Comparison of ENCODE assay signal across 19 mouse cellular contexts in the genomic region with DNA sequence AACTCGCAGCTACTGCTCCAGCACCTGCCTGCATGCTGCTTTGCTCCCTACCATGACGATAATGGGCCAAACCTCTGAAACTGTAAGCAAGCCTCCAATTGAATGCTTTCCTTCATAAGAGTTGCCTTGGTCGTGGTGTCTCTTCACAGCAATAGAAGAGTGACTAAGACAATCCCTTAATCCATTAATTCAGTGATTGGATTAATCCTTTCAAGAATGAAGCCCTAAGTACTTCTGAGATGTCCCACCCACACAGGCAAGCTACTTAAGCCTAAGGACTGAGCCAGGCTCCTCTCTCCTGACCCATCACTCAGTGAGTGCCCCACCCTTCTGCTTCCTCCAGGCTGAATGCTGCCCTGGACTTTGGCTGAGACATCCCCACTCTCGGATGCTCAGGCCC. TPM values are rescaled to one million over a fixed set of nuclear protein-coding genes. Genes with fewer than 3 reads are reported as not detected.
DNase-seq lines count a peak whose midpoint lies in the region; ATAC-seq lines count a peak whose summit lies in the region.
"Had no signal": no experiment of that assay in that cellular context is flagged by ENCODE, and none has a peak within 500 bp of the region (broad histone marks: within the 10 kb centered on the region; RNA-seq: fewer than 3 reads in every experiment).

No protein-coding gene starts in this region.

- WGBS in forebrain, embryonic 12.5 days: 43% methylated on average over 4 of the region's 4 CpGs

- H3K27me3 ChIP-seq in forebrain, embryonic 12.5 days: no peaks in the 10 kb centered on the region

- no peaks in the 10 kb centered on the region for H3K36me3 ChIP-seq in forebrain, embryonic 12.5 days (replicated peaks)
- H3K36me3 ChIP-seq: G1E had no signal

- no peaks in the 10 kb centered on the region for H3K9me3 ChIP-seq in forebrain, embryonic 12.5 days
- H3K9me3 ChIP-seq: G1E had no signal

- no peak overlapping the region for H3K27ac ChIP-seq in forebrain, embryonic 12.5 days

- ATAC-seq in forebrain, embryonic 12.5 days (ENCODE audit: low FRiP score): no peak
- ATAC-seq: activated CD4-positive, CD25-positive, alpha-beta regulatory T cell, adult 4 months; CD4-positive, CD25-positive, alpha-beta regulatory T cell, adult 4 months; Patski had no signal

- no peak overlapping the region for H3K4me3 ChIP-seq in forebrain, embryonic 12.5 days (replicated peaks)

- peak; percentile 32 for DNase-seq in retina, adult 2 months (ENCODE audit: low read depth, low spot score)
- DNase-seq in retina, embryonic 14.5 days (ENCODE audit: low spot score): no peak
- DNase-seq in retina, postnatal 1 day: peak; percentile 75
- peak; percentile 61 for DNase-seq in retina, postnatal 7 days (ENCODE audit: low read depth, low spot score)
- DNase-seq in ovary, postnatal 14 days (ENCODE audit: low spot score): no peak
- DNase-seq: adrenal gland, adult 2 months; adrenal gland, adult 8-10 months; adrenal gland, postnatal 10 days; adrenal gland, postnatal 14 days; adrenal gland, postnatal 25 days; adrenal gland, postnatal 36 days; B cell, adult 2 months; cerebellum, adult 11 months; cerebellum, adult 11-12 months had no signal

- H3K4me1 ChIP-seq in forebrain, embryonic 12.5 days: no peaks in the 10 kb centered on the region

- H3K4me2 ChIP-seq in forebrain, embryonic 12.5 days: no peak overlapping the region

- no peak overlapping the region for H3K9ac ChIP-seq in forebrain, embryonic 12.5 days

RNA-seq across cellular contexts. Expression of a gene that starts 22.4 kb away (rescaled TPM):
- polyA plus RNA-seq in forebrain, embryonic 12.5 days (2016; fragmentation: Nextera tagmentation; extraction: Ambion mirVana): 14.2 and 16.0 TPM in 2 replicates
- polyA plus RNA-seq: G1E had no signal

RNA-seq across cellular contexts. Expression of a gene that starts 49.2 kb away (rescaled TPM):
- polyA plus RNA-seq in forebrain, embryonic 12.5 days (2016; fragmentation: Nextera tagmentation; extraction: Ambion mirVana): 0.56 and 1.0 TPM in 2 replicates
- polyA plus RNA-seq: activated CD4-positive, CD25-positive, alpha-beta regulatory T cell, adult 4 months; CD4-positive, CD25-positive, alpha-beta regulatory T cell, adult 4 months had no signal

Comparison
In these comparisons a context has a peak if more than half of its experiments do, and no peak if none do; other contexts are left out.
1. DNase-seq: peak in retina, adult 2 months (single experiment), retina, postnatal 1 day (single experiment) and retina, postnatal 7 days (single experiment); none in retina, embryonic 14.5 days (single experiment) and ovary, postnatal 14 days (single experiment).